Mouse (Mus musculus): Measurements from ENCODE around the gene Lypla2.

The Lypla2 gene

DNA sequence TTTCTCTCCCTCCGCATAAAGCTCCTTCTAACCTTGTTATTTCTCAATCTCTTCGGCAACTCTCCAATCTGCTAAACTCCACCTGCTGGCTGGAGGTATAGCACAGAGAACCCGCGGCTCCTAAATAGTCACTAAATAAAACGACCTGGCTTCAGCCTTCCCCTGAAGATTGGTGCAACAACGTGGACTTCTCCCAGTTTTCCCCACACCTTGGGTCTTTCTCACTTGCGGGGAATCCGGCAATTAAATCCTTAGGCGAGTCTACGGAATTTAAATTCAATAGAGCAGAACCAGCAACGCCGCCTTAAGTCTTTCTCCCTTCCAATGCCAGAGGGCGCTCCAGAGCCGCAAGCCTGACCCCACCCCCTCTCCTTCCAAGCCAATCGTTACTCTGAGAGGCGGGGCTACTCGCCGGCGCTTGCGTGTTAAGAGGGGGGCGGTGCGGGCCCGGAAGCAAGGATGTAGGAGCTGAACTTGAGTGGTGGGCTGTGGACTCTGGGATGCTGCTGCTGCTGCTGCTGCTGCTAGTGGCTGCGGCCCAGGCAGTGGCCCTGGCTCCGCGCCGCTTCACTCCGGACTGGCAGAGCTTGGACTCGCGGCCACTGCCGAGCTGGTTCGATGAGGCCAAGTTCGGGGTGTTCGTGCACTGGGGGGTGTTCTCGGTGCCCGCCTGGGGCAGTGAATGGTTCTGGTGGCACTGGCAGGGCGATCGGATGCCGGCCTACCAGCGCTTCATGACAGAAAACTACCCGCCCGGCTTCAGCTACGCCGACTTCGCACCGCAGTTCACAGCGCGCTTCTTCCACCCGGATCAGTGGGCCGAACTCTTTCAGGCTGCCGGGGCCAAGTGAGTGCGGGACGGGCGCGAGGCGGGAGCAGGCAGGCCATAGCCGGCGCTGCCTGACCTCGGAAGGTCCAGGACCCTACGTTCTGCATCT lies 51.9 kb downstream of the Lypla2 start, which contains the start of gene Fuca1:
TSS of gene Fuca1 (plus strand) at position 432 of the 938 bp plus-strand sequence.
- peak; percentile 99 for DNase-seq (ENCODE audit: low spot score)

GRCm38 (mm10) chr4:135919280-135919639 lies 53.2 kb downstream of the Lypla2 start:
- no peak for DNase-seq (ENCODE audit: low spot score)

DNA sequence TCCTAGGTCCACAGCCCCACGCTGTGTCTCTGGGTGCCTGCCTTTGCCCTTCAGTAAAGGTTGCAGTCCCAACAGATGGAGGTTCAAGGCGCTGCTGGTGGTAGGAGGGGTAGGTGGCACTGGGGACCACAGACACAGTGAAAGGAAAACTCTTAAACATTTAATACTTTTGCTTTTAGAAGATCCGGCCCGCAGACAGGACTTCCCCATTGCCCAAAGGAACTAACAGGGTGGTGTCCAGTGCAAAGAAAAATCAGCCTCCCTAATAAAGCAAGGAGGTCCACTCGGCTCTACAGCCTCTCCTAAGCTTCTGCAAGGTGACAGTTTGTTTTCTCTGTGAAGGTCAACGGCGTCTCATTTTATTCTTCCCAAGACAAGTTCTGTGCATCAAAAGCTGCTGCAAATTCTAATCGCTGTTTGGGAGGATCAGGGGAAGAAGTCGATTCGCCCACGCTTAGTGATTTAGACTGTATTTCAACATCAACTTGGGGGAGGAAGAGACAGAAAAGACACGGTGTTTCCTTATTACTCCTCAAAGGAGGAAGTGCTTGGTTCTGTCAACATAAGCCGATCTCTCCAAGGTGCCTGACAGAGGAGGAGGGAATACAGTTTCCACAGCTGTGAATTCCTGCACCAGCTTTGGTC lies 53.7 kb downstream of the Lypla2 start:
- DNase-seq (ENCODE audit: low spot score) = no peak
